ENCODE assay signal across 22 mouse cellular contexts in the genomic region with DNA sequence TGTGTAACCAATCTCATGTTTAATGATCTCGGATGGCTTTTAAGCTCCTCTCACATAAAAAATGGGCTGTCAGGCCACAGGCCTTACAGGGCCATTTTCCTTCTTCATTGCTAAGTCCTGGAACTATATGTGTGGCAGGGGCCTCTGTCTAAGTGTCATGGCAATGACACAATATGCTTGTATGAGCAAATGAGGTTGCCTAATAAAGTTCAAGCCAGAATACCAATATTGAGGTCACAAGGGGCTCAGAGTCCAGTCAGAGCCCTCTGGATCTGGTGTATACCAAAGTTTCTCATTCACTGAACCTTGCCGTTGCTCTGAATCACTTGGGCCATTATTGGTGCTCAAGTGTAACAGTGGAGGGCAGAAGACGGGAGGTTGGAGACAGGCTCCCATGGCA.
"Had no signal": no experiment of that assay in that cellular context is flagged by ENCODE, and none has a peak within 500 bp of the region (broad histone marks: within the 10 kb centered on the region; RNA-seq: fewer than 3 reads in every experiment).

No protein-coding gene starts in this region.

- H3K27me3 ChIP-seq: neural tube, embryonic 12.5 days; neural tube, embryonic 15.5 days; stomach, embryonic 15.5 days had no signal

- H3K4me2 ChIP-seq: kidney, embryonic 15.5 days; midbrain, embryonic 11.5 days; neural tube, embryonic 12.5 days; neural tube, embryonic 15.5 days; stomach, embryonic 15.5 days had no signal

- H3K9me3 ChIP-seq: kidney, embryonic 15.5 days; neural tube, embryonic 12.5 days; neural tube, embryonic 15.5 days; stomach, embryonic 15.5 days had no signal

- DNase-seq: kidney, adult 11 months; kidney, adult 8-10 months; kidney, postnatal 10 days; kidney, postnatal 36 days; layer of hippocampus, postnatal 36 days; lung, adult 2 months; lung, postnatal 14 days; lung, postnatal 4 days; midbrain, embryonic 14.5 days; right cerebral cortex, adult 18-20 months; right cerebral cortex, postnatal 14 days; right cerebral cortex, postnatal 4 days; thymus, adult 2 months; thymus, postnatal 14 days; thymus, postnatal 4 days had no signal

- H3K4me3 ChIP-seq: kidney, embryonic 15.5 days; left cerebral cortex, adult 2 months; neural tube, embryonic 12.5 days; neural tube, embryonic 15.5 days; stomach, embryonic 15.5 days had no signal

- H3K36me3 ChIP-seq: kidney, embryonic 15.5 days; neural tube, embryonic 12.5 days; neural tube, embryonic 15.5 days; stomach, embryonic 15.5 days had no signal

- H3K27ac ChIP-seq: kidney, embryonic 15.5 days; left cerebral cortex, adult 2 months; liver, embryonic 14.5 days; neural tube, embryonic 12.5 days; neural tube, embryonic 15.5 days; stomach, embryonic 15.5 days had no signal

- H3K9ac ChIP-seq: kidney, embryonic 15.5 days; liver, embryonic 14.5 days; neural tube, embryonic 12.5 days; neural tube, embryonic 15.5 days; stomach, embryonic 15.5 days had no signal
